Mouse (Mus musculus) forebrain, embryonic 14.5 days (tissue): ENCODE data around the gene Ralgps1. TPM values are rescaled to one million over a fixed set of nuclear protein-coding genes. Genes with fewer than 3 reads are reported as not detected.

Experiments used
- ATAC-seq: fragments of 200-750 bp; cut with Nextera tagmentation; 2 replicates; pipeline ENCODE4 v1.8.0; 2017; ENCODE audit warnings: mild to moderate bottlenecking, moderate library complexity
- DNase-seq: peaks from one replicate; pipeline ENCODE4 v3.0.0-alpha.2; 2015; ENCODE audit warnings: low spot score
- H3K27ac ChIP-seq: fragments of 300-500 bp; sonication (generic); 2 replicates; pipeline ENCODE4 v1.5.1; 2014; ENCODE audit warnings: low read depth, mild to moderate bottlenecking, control low read depth, low read length, moderate library complexity
- H3K27me3 ChIP-seq: fragments of 300-500 bp; sonication (generic); replicated peaks from 2 replicates; pipeline ENCODE4 v1.6.1; 2014; ENCODE audit warnings: low read length, control low read depth, mixed read lengths; ENCODE audit not compliant: control insufficient read depth, insufficient read depth
- H3K36me3 ChIP-seq: fragments of 300-500 bp; sonication (generic); 2 replicates; pipeline ENCODE4 v1.6.1; 2014; ENCODE audit warnings: low read length, control low read depth; ENCODE audit not compliant: control insufficient read depth, insufficient read depth
- H3K4me1 ChIP-seq: fragments of 300-500 bp; sonication (generic); 2 replicates; pipeline ENCODE4 v1.6.1; 2014; ENCODE audit warnings: antibody characterized with exemption, low read length, control low read depth; ENCODE audit not compliant: control insufficient read depth, insufficient read depth
- H3K4me2 ChIP-seq: fragments of 300-500 bp; sonication (generic); 2 replicates; pipeline ENCODE4 v1.6.1; 2014; ENCODE audit warnings: mild to moderate bottlenecking, control low read depth, low read length
- H3K4me3 ChIP-seq: fragments of 300-500 bp; sonication (generic); 2 replicates; pipeline ENCODE4 v1.5.1; 2014; ENCODE audit warnings: low read depth, low read length, control low read depth
- H3K9ac ChIP-seq: fragments of 300-500 bp; sonication (generic); 2 replicates; pipeline ENCODE4 v1.6.1; 2014; ENCODE audit warnings: mild to moderate bottlenecking, low read length, control low read depth, moderate library complexity
- H3K9me3 ChIP-seq: fragments of 300-500 bp; sonication (generic); replicated peaks from 2 replicates; pipeline ENCODE4 v1.6.1; 2016; ENCODE audit warnings: low read length, control low read depth, mixed read lengths; ENCODE audit not compliant: control insufficient read depth
- WGBS: fragments of 180-500 bp; shearing (Covaris S2); extraction: QIAGEN DNeasy Blood & Tissue Kit; methylation state at CpG from one replicate; pipeline ENCODE4 v1.1.7; 2014; 5-methylcytosine and 5-hydroxymethylcytosine counted together
- polyA plus RNA-seq: library from polyadenylated mRNA; unstranded; fragments of >200 nt; fragmentation: Nextera tagmentation; extraction: Ambion mirVana; gene quantifications from 2 replicates; pipeline ENCODE4 v1.2.1, GENCODE M21; 2014

Gene Ralgps1
- polyA plus RNA-seq, 1 experiment from 2014 or later: 32.6 TPM

DNA sequence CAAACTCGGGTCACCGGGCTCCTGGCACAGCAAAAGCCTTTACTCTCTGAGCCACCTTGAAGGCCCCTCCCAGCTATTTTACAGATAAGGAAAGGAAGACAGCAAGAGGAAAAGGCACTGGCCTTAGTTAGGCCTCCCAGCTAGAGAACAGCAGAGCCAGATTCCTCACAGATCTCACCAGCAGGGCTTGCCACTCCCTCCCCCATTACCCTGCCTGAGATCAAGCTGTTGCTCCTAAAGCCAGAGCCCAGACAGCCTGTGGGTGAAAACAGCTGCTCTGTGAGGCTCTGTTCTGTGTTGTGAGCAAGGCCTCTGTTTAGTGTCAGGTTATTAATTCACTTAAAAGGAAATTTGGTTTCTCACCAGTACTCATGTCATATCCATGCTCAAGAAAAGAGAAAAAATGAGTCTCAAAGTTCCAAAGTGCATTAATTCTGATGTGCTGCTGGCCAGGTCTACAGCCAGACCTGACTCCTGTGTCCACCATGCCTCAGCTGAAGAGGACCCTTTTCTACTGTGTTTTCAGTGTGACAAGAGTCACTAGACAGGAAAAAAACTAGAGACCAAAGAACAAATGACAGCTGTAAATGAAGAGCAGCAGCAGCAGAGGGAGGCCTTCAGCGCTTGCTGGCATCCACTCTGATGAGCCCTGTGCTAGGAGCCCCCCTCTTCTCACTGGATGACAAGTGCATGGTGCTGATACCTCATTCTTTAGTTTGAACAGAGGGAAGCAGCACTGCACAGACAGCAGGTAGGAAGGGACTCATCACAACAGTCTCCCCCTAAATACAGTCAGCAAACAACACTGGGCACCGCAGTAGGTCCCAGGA lies 55.8 kb downstream of the Ralgps1 start:
- Histone ChIP-seq H3K9ac (no peak overlapping the region), H3K9me3 (no peaks in the 10 kb centered on the region), H3K27ac (peak overlapping the region; percentile 39; the same call in 1 of the 2 replicates), H3K4me2 (no peak overlapping the region), H3K36me3 (0 out of 2 replicates have a peak, but pooled peaks cover under 1% of the 10 kb centered on the region), H3K4me3 (no peak overlapping the region), H3K4me1 (peaks cover 8% of the 10 kb centered on the region), H3K27me3 (no peaks in the 10 kb centered on the region)
- no peak for DNase-seq
- 86% methylated on average over 4 of the region's 4 CpGs for WGBS
- no peak for ATAC-seq

DNA sequence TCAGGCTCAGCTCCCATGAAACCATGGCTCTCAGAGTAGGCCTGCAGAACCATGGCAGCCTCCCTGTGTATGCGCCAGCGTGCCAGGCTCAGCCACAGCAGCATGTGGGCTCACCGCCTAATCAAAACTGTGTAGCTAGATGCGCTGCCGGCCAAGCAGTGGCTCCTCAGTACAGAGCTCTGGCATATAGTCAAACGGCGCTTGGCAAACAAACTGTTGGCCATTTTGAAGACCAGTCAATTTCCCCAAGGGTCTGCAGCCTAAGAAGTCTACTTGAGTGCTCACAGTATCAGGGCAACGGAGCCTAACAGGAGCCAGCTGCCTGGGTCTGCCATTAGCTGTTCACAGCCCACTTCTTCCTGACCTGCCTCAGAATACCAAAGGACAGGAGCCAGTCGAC lies 61.9 kb downstream of the Ralgps1 start:
- Histone ChIP-seq H3K4me3 (no peak overlapping the region), H3K4me2 (no peak overlapping the region), H3K9me3 (no peaks in the 10 kb centered on the region), H3K27ac (no peak overlapping the region), H3K4me1 (no peaks in the 10 kb centered on the region), H3K9ac (no peak overlapping the region), H3K36me3 (no peaks in the 10 kb centered on the region), H3K27me3 (no peaks in the 10 kb centered on the region)
- peak; percentile 54 for DNase-seq
- ATAC-seq: no peak
- WGBS: 88% methylated on average over 9 of the region's 9 CpGs

DNA sequence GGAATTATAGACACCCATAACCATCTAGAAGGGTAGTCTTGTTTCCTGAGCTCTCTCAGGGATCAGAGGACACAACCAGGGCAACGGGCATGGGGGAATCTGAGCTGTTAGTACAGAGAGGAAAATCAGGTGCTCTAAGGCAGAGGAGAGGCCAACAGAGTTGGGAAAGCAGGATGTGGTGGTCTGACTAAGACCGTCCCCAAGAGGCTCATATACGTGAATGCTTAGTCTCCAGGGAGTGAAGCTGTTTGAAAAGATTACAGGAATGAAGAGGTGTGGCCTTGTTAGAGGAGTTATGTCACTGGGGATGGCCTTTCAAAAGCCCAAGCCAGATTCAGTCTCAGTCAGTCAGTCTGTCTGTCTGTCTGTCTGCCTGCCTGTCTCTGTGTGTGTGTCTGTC lies 64.7 kb downstream of the Ralgps1 start:
- Histone ChIP-seq H3K36me3 (0 out of 2 replicates have a peak, but pooled peaks cover 3% of the 10 kb centered on the region), H3K9ac (no peak overlapping the region), H3K27me3 (no peaks in the 10 kb centered on the region), H3K27ac (no peak overlapping the region), H3K9me3 (no peaks in the 10 kb centered on the region), H3K4me3 (no peak overlapping the region), H3K4me2 (no peak overlapping the region), H3K4me1 (peaks cover 5% of the 10 kb centered on the region; the same call in 1 of the 2 replicates)
- WGBS: 80% methylated on average over 3 of the region's 3 CpGs
- ATAC-seq (no peak), DNase-seq (no peak)

DNA sequence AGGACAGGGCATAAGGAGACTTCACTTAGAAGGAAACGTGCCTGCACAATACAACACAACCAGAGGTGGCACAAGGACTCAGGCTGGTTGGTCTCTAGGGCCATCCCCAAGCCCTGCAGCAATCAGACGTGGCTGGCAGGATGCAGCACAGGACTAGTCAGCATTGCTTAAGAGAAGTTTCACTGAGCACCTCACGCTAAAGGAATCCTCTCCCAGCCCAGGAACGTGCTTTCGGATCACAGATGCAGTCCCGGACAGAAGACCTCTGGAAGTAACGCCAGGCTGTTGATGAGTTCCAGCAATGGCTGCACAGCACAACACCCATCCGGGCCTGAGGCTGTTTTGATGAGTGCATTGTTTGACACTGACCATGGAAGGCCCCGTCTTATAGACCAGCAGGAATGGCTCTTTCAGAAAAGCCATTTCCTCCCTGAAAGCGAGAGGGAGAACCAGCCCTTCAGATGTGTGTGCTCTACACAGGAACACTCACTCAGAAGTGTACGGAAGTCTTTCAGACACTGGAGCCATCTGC lies 67.8 kb downstream of the Ralgps1 start:
- Histone ChIP-seq H3K4me3 (no peak overlapping the region), H3K9ac (no peak overlapping the region), H3K27me3 (no peaks in the 10 kb centered on the region), H3K9me3 (no peaks in the 10 kb centered on the region), H3K4me2 (no peak overlapping the region), H3K4me1 (peaks cover 5% of the 10 kb centered on the region; the same call in 1 of the 2 replicates), H3K36me3 (0 out of 2 replicates have a peak, but pooled peaks cover 3% of the 10 kb centered on the region), H3K27ac (no peak overlapping the region)
- 82% methylated on average over 11 of the region's 11 CpGs for WGBS
- DNase-seq (no peak), ATAC-seq (no peak)

DNA sequence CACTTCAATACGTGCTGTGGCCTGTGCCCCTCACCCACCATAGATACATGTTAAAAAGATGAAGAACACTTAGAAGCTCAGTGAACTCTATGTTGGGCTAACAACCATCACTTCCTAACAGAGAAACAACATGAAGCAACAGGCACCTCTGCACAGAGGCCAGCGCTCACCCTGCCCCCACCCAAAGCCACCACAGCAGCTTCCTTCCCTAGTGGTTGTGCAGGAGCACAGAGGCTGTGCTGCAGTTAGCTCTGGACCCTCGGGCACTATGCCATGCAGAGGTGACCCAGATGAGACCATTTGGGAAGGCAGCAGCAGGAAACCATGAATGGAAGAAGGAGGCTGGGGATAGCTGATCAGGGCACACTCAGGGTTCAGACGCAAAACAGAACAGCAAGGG lies 68.5 kb downstream of the Ralgps1 start:
- H3K4me3 ChIP-seq: no peak overlapping the region
- H3K36me3 ChIP-seq: 0 out of 2 replicates have a peak, but pooled peaks cover 3% of the 10 kb centered on the region
- DNase-seq (no peak), ATAC-seq (no peak)
- WGBS: 70% methylated on average over 4 of the region's 4 CpGs
- no peaks in the 10 kb centered on the region for H3K9me3 ChIP-seq
- no peak overlapping the region for H3K27ac ChIP-seq
- no peak overlapping the region for H3K9ac ChIP-seq
- H3K27me3 ChIP-seq: no peaks in the 10 kb centered on the region
- no peak overlapping the region for H3K4me2 ChIP-seq
- H3K4me1 ChIP-seq: peaks cover 5% of the 10 kb centered on the region; the same call in 1 of the 2 replicates

DNA sequence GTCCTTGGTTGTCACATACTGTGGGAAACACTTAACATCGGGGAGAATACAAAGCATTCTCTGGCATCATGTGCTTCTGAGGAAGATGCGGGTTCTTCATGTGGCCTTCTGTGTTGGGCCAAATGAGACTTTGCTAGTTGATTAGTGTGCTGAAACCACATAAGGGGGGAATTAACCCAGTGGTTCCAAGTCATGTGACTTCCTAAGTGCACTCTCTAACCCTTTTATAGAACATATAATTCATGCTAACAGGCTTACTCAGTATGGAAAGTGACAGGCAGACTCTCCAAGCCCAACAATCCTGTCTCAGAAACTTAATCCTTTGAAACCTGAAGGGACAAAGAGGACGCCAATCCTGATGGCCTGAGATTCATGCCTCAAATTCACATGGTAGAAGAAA lies 68.9 kb downstream of the Ralgps1 start:
- 56% methylated on average over 3 of the region's 3 CpGs for WGBS

DNA sequence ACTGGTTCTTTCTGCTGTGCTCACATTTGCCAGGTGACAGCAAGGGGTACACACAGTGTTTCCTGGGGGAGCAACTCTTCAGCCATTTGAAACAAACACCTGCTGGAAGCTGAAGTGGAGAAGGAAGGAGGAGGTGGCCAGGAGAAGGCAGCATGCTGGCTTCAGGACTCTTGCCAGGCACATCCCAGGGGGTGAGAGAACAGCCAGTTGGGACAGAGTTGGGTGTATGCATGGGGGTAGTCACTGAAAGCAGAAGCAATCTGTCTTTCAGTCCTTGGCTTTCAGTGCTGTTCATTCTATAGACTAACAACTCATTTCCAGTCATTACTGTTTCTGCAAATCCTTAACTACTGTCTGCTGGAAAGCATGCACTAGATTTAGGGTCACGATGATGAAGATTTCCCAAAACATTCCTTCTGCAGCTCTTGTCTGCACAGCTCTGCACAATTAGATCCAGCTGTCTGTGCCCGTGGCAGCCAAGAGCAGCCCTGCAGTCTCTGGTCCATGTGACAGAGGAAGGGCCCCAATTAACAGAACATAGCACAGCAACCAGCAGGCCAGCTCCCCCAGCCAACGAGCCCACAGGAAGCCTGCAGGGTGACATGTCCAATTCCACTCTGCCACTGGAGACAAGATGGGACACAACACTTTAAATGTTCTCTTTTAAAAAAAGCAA lies 70.8 kb downstream of the Ralgps1 start:
- WGBS: 51% methylated on average over 3 of the region's 3 CpGs
- Histone ChIP-seq H3K4me1 (peaks cover 5% of the 10 kb centered on the region; the same call in 1 of the 2 replicates), H3K9ac (no peak overlapping the region), H3K4me2 (no peak overlapping the region), H3K4me3 (no peak overlapping the region), H3K9me3 (no peaks in the 10 kb centered on the region), H3K27me3 (no peaks in the 10 kb centered on the region), H3K27ac (no peak overlapping the region), H3K36me3 (0 out of 2 replicates have a peak, but pooled peaks cover 3% of the 10 kb centered on the region)
- no peak for ATAC-seq
- peak; percentile 10 for DNase-seq

More for the DNA sequence above, 68.9 kb downstream of the Ralgps1 start:
- ATAC-seq: no peak
- DNase-seq: peak; percentile 5
- H3K4me1 ChIP-seq: peaks cover 5% of the 10 kb centered on the region; the same call in 1 of the 2 replicates
- H3K27ac ChIP-seq: no peak overlapping the region
- no peaks in the 10 kb centered on the region for H3K27me3 ChIP-seq
- no peak overlapping the region for H3K9ac ChIP-seq
- H3K36me3 ChIP-seq: 0 out of 2 replicates have a peak, but pooled peaks cover 3% of the 10 kb centered on the region
- H3K9me3 ChIP-seq: no peaks in the 10 kb centered on the region
- no peak overlapping the region for H3K4me3 ChIP-seq
- no peak overlapping the region for H3K4me2 ChIP-seq

DNA sequence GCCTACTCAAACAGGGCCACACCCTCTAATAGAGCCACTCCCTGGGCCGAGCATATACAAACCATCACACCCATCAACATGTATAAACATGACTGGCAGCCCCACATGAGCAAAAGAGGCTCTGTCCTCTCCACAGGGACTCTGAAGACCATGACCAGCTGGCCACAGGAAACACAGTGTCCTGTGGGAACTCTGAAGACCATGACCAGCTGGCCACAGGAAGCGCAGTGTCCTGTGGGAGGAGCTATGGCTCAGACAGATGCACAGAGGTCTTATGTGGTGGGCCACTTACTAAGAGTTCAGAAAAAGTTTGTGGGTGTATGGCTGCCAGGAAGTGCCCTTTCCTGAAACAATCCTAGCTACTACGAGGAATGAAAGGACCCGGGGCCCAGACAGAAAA lies 72.4 kb downstream of the Ralgps1 start:
- Histone ChIP-seq H3K27ac (no peak overlapping the region), H3K4me2 (no peak overlapping the region), H3K9me3 (no peaks in the 10 kb centered on the region), H3K9ac (no peak overlapping the region), H3K4me3 (no peak overlapping the region), H3K27me3 (no peaks in the 10 kb centered on the region), H3K4me1 (peaks cover 5% of the 10 kb centered on the region; the same call in 1 of the 2 replicates), H3K36me3 (no peaks in the 10 kb centered on the region)
- 94% methylated on average over 4 of the region's 4 CpGs for WGBS
- ATAC-seq (no peak), DNase-seq (no peak)
